Mouse (Mus musculus): ENCODE measurements around the gene Mrpl41. TPM values are rescaled to one million over a fixed set of nuclear protein-coding genes. Genes with fewer than 3 reads are reported as not detected.

Mrpl41 gene
- polyA plus RNA-seq (2012; rRNA removed; ENCODE audit: low replicate concordance) = 20.6 and 22.1 TPM in 2 replicates

GRCm38 (mm10) chr2:24974906-24975703, at the start of gene Mrpl41:
Mrpl41 (minus strand) TSS chr2:24975098.

DNA sequence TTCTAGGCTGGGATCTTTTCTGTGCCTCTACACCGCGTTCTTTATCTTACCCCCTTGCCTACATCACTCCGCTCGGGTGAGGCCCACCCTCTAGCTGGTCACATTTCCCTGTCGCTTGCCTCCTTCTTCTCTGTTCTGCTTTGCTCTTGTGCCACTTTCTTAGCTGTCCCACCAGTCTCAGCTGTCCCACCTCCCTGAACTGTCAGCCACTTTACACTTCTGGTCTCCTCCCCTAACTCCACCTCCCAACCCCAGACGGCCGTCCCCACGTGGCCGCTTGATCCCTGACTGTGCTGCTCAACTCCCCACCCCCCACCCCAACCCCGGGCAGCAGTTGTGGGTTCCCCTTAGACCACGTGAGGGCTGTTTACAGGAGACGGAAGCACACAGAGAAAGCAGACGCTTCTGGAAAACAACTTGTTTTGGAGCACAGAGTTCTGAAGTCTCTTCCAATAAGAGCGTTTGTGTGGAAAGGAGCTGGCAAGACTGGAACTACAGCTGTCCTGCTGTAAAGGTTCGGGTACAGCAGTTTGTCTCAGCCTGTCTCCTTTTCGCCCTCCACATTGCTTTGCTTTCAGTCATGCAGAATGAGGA, 903 bp upstream of the Mrpl41 start, which contains the start of gene Pnpla7:
Pnpla7 (plus strand) TSS at position 330 of the 594 bp plus-strand sequence.

GRCm38 (mm10) chr2:24962304-24963000, 12.4 kb downstream of the Mrpl41 start, which contains the start of gene Dph7:
Dph7 (plus strand) TSS chr2:24962400.

DNA sequence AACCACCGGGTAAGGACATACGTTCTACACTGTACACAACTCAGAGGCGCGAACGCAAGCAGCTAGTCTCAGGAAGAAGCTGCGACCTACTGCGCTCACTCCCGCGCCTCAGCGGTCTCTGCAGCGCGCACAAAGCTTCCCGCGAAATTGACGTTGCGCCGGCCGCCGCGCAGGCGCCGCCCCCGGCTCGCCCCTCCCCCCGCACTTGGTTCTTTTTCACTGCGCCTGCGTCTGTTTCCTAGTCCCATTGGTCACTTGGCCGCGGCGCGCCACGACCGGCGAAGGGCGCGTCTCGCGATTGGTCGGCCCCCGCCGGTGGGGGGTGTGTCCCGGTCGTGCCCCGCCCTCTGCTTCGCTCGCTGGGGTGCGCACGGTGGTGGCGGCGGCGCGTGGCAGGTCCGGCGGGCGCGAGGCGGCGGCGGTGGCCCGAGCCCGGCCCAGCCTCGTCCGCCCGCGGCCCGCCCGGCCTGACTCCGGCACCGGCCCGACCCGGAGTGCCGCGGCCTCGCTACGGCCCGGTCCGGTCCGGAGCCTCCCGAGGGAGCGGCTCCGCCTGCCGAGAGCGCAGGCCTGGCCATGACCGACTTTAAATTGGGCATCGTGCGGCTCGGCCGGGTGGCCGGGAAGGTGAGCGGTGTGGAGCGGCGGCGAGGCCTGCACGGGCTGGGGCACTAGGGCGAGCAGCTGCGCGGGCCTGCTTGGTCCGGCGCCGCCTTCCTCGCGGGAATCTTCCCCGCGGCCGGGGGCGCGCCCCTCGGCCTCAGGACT, 25.3 kb downstream of the Mrpl41 start, which contains the start of gene Zmynd19:
Zmynd19 (plus strand) TSS at position 372 of the 768 bp plus-strand sequence.

GRCm38 (mm10) chr2:24935057-24935796, 39.7 kb downstream of the Mrpl41 start, which contains the start of gene Arrdc1:
Arrdc1 (minus strand) TSS chr2:24935252.

Other genes starting within 250 kb of the Mrpl41 start
- 2.7 and 10.0 TPM in 2 replicates for gene Cacna1b, start 211.9 kb downstream of the Mrpl41 start, polyA plus RNA-seq (2012; rRNA removed; ENCODE audit: low replicate concordance)
- gene Ehmt1, start 55.5 kb downstream of the Mrpl41 start, polyA plus RNA-seq (2012; rRNA removed; ENCODE audit: low replicate concordance) = 23.9 and 28.4 TPM in 2 replicates
- 202 and 206 TPM in 2 replicates for gene Arrdc1, start 39.8 kb downstream of the Mrpl41 start, polyA plus RNA-seq (2012; rRNA removed; ENCODE audit: low replicate concordance)
- 2.6 and 3.9 TPM in 2 replicates for gene Zmynd19, start 25.3 kb downstream of the Mrpl41 start, polyA plus RNA-seq (2012; rRNA removed; ENCODE audit: low replicate concordance)
- gene Dph7, start 12.7 kb downstream of the Mrpl41 start, polyA plus RNA-seq (2012; rRNA removed; ENCODE audit: low replicate concordance) = 3.8 and 4.7 TPM in 2 replicates
- 3.6 and 9.5 TPM in 2 replicates for gene Pnpla7, start 935 bp upstream of the Mrpl41 start, polyA plus RNA-seq (2012; rRNA removed; ENCODE audit: low replicate concordance)
- gene Nsmf, start 79.3 kb upstream of the Mrpl41 start, polyA plus RNA-seq (2012; rRNA removed; ENCODE audit: low replicate concordance) = 52.7 and 54.1 TPM in 2 replicates
- gene Entpd8, start 105.2 kb upstream of the Mrpl41 start, polyA plus RNA-seq (2012; rRNA removed; ENCODE audit: low replicate concordance) = 121 and 257 TPM in 2 replicates
- 17.5 and 26.4 TPM in 2 replicates for gene Noxa1, start 120.1 kb upstream of the Mrpl41 start, polyA plus RNA-seq (2012; rRNA removed; ENCODE audit: low replicate concordance)
- 42.6 and 53.2 TPM in 2 replicates for gene Nrarp, start 205.7 kb upstream of the Mrpl41 start, polyA plus RNA-seq (2012; rRNA removed; ENCODE audit: low replicate concordance)
- gene Tor4a, start 221.8 kb upstream of the Mrpl41 start, polyA plus RNA-seq (2012; rRNA removed; ENCODE audit: low replicate concordance) = 25.3 and 31.1 TPM in 2 replicates
- 29.9 and 42.4 TPM in 2 replicates for gene Nelfb, start 236.4 kb upstream of the Mrpl41 start, polyA plus RNA-seq (2012; rRNA removed; ENCODE audit: low replicate concordance)
- not detected in 2 replicates for gene Stpg3, start 239.5 kb upstream of the Mrpl41 start, polyA plus RNA-seq (2012; rRNA removed; ENCODE audit: low replicate concordance)
- gene Fam166a, start 243.6 kb upstream of the Mrpl41 start, polyA plus RNA-seq (2012; rRNA removed; ENCODE audit: low replicate concordance) = not detected in 2 replicates
- gene Tubb4b, start 249.6 kb upstream of the Mrpl41 start, polyA plus RNA-seq (2012; rRNA removed; ENCODE audit: low replicate concordance) = 379 and 679 TPM in 2 replicates

Measured in duodenum, adult 2 months (tissue).